Mouse (Mus musculus) leukemia stem cell, adult 10-12 weeks (primary cell): ENCODE measurements around the gene Wee2. TPM values are rescaled to one million over a fixed set of nuclear protein-coding genes. Genes with fewer than 3 reads are reported as not detected.

Experiments used
- polyA plus RNA-seq: library from polyadenylated mRNA; stranded (reverse); fragments of >175 nt; gene quantifications from 2 replicates; pipeline ENCODE4 v1.2.3, GENCODE M21; 2012; ENCODE audit warnings: low replicate concordance

Gene Wee2
- not detected in 2 replicates for polyA plus RNA-seq

GRCm38 (mm10) chr6:40438936-40439335 lies at the start of gene Wee2:
Gene Wee2 (plus strand): TSS chr6:40439088.

DNA sequence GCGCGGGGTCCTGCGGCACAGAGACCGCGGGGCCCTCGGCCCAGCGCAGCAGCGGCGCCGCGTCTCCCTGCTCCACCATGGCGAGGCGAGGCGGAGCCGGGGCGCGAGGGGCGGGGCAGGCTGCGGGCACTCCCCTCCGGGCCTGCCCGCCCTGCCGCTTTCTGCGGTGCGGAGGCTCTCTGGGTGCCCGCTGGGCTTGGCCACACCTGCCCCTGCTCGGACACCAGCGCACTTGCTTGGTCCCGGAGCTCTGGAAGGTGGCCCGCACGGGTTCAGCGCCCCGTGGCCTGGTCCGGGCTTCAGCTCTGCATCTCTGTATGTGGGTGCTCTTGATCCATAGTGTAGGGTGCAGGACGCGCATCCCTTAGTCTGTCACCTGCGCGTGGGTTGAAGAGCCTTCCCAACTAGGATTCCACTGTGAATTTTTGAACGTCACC lies 2.8 kb upstream of the Wee2 start, which contains the start of gene E330009J07Rik:
E330009J07Rik (minus strand) TSS at position 89 of the 437 bp plus-strand sequence.

GRCm38 (mm10) chr6:40470916-40471719 lies 32.2 kb downstream of the Wee2 start, which contains the start of gene Ssbp1:
Gene Ssbp1 (plus strand): TSS chr6:40471352.

GRCm38 (mm10) chr6:40490933-40491332 lies 52.0 kb downstream of the Wee2 start, which contains the start of gene Tas2r137:
Gene Tas2r137 (plus strand): TSS chr6:40491233.

DNA sequence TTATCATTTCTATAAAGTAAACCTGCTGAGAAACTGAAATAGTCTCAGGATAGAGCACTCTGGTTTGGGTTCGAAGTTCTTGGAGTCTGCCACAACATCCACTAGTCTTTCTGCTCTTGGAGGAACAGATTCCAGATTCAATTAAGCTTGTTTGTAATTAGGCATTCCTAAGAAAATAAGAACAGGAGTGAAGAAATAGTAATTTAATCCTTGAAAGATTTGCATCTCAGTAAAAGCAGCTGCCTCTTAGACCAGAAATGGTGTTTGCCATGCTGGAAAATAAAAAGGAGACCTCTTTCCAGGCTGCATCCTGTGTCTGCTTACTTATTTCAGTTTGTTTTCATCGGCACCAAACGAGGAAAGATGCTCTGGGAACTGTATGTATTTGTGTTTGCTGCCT lies 54.3 kb downstream of the Wee2 start, which contains the start of gene Tas2r108:
Tas2r108 (plus strand) TSS at position 301 of the 400 bp plus-strand sequence.

Other genes with a start within 250 kb of the Wee2 start
- gene Agk, start 113.9 kb upstream of the Wee2 start, polyA plus RNA-seq: 2.9 and 3.9 TPM in 2 replicates
- 1.2 and 3.5 TPM in 2 replicates for gene E330009J07Rik, start 3.0 kb upstream of the Wee2 start, polyA plus RNA-seq
- gene Ssbp1, start 32.3 kb downstream of the Wee2 start, polyA plus RNA-seq: 16.6 and 17.0 TPM in 2 replicates
- not detected in 2 replicates for gene Tas2r137, start 52.1 kb downstream of the Wee2 start, polyA plus RNA-seq
- not detected in 2 replicates for gene Tas2r108, start 54.4 kb downstream of the Wee2 start, polyA plus RNA-seq
- gene Prss37, start 80.4 kb downstream of the Wee2 start, polyA plus RNA-seq: not detected in 2 replicates
- gene Olfr461, start 116.0 kb downstream of the Wee2 start, polyA plus RNA-seq: not detected in 2 replicates
- gene Olfr460, start 130.4 kb downstream of the Wee2 start, polyA plus RNA-seq: not detected in 2 replicates
- not detected in 2 replicates for gene Clec5a, start 146.7 kb downstream of the Wee2 start, polyA plus RNA-seq
- gene Tas2r138, start 174.2 kb downstream of the Wee2 start, polyA plus RNA-seq: not detected in 2 replicates
- not detected in 2 replicates for gene Mgam, start 189.7 kb downstream of the Wee2 start, polyA plus RNA-seq